Mouse (Mus musculus) ES-Bruce4 (cell line): ENCODE measurements at regions not wholly inside any gene's neighbourhood (a gene's known extent, or its start where the extent isn't known, plus 50 kb on each side); places are given as distances from the start of the nearest gene placed in this dataset.

ENCODE experiments used
- CTCF ChIP-seq: IDR thresholded peaks from one replicate; pipeline ENCODE4 v1.8.1; 2011; ENCODE audit warnings: low read depth, low read length
- POLR2A ChIP-seq: IDR thresholded peaks from one replicate; pipeline ENCODE4 v1.8.1; 2011; ENCODE audit warnings: low read length; ENCODE audit not compliant: insufficient read depth

DNA sequence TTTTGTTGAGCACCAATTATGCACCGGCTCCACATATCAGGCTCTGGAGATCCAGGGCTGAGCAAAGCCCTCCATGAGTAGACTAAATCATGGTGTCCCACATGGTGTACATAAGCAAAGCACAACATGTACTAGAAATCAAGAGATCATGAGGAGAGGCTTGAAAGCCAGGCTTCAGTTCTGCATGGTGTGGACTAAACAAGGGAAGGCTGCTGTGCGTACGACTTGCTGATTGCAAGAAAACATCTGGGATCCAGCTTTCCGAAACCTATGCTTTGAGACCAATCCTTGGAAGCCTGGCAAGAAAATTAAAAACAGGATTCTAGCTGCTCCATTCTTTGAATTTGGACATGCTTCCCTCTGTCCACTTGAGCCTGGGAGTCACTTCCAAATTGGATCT, 249.1 kb upstream of the Sp8 start:
- no peak for TF ChIP-seq CTCF
- no peak for TF ChIP-seq POLR2A
